Mouse (Mus musculus) liver, adult 2 months (tissue): ENCODE data around the gene Ppat. TPM values are rescaled to one million over a fixed set of nuclear protein-coding genes. Genes with fewer than 3 reads are reported as not detected.
A peak's percentile ranks its signal among the peaks of the same experiment; 100 is the strongest.

Experiments used
- DNase-seq: peaks from one replicate; pipeline ENCODE4 v3.0.0-alpha.2; 2011; ENCODE audit warnings: low read depth, low spot score; ENCODE audit errors: extremely low read depth
- H3K27ac ChIP-seq: fragments of 200-500 bp; replicated peaks from 2 replicates; pipeline ENCODE4 v1.5.1; 2012; ENCODE audit warnings: low read depth, mild to moderate bottlenecking, control low read depth, inconsistent platforms, low read length; ENCODE audit not compliant: insufficient read depth
- H3K27me3 ChIP-seq: fragments of 200-500 bp; 2 replicates; pipeline ENCODE4 v1.6.1; 2012; ENCODE audit warnings: mild to moderate bottlenecking, moderate library complexity, low read length, inconsistent platforms; ENCODE audit not compliant: control insufficient read depth, insufficient read depth
- H3K36me3 ChIP-seq: fragments of 200-500 bp; 2 replicates; pipeline ENCODE4 v1.6.1; 2012; ENCODE audit warnings: low read length, inconsistent platforms; ENCODE audit not compliant: control insufficient read depth, insufficient read depth
- H3K4me1 ChIP-seq: fragments of 200-500 bp; 2 replicates; pipeline ENCODE4 v1.6.1; 2011; ENCODE audit warnings: low read length; ENCODE audit not compliant: control insufficient read depth, insufficient read depth
- H3K4me3 ChIP-seq: fragments of 200-500 bp; 2 replicates; pipeline ENCODE4 v1.5.1; 2011; ENCODE audit warnings: low read depth, mild to moderate bottlenecking, control low read depth, low read length, moderate library complexity; ENCODE audit not compliant: insufficient read depth
- H3K79me2 ChIP-seq: fragments of 200-500 bp; 2 replicates; pipeline ENCODE4 v1.6.1; 2012; ENCODE audit warnings: inconsistent platforms, mild to moderate bottlenecking, low read length, moderate library complexity; ENCODE audit not compliant: control insufficient read depth, insufficient read depth
- H3K9ac ChIP-seq: fragments of 200-500 bp; 2 replicates; pipeline ENCODE4 v1.6.1; 2012; ENCODE audit warnings: low read depth, mild to moderate bottlenecking, control low read depth, inconsistent platforms, low read length
- CTCF ChIP-seq: fragments of 200-500 bp; IDR thresholded peaks from 2 replicates; pipeline ENCODE4 v1.5.1; 2011; ENCODE audit warnings: low read depth, low read length, control low read depth
- POLR2A ChIP-seq: fragments of 200-500 bp; IDR thresholded peaks from 2 replicates; pipeline ENCODE4 v1.6.1; 2011; ENCODE audit warnings: low read length, control low read depth; ENCODE audit not compliant: insufficient read depth; ENCODE audit errors: extremely low read depth
- WGBS: fragments of 180-500 bp; shearing (Covaris S2); methylation state at CpG from one replicate; pipeline ENCODE4 v1.1.7; 2018; 5-methylcytosine and 5-hydroxymethylcytosine counted together
- polyA plus RNA-seq: library from polyadenylated mRNA; depleted of rRNA; stranded (reverse); fragments of >200 nt; gene quantifications from 2 replicates; pipeline ENCODE4 v1.2.3, GENCODE M21; 2012
- total RNA-seq: library from RNA; depleted of rRNA; stranded (reverse); fragments of >200 nt; gene quantifications from 2 replicates; pipeline ENCODE4 v1.2.3, GENCODE M21; 2014

Ppat gene
- total and polyA plus RNA-seq, 2 experiments = 5.3 to 30.3 TPM

DNA sequence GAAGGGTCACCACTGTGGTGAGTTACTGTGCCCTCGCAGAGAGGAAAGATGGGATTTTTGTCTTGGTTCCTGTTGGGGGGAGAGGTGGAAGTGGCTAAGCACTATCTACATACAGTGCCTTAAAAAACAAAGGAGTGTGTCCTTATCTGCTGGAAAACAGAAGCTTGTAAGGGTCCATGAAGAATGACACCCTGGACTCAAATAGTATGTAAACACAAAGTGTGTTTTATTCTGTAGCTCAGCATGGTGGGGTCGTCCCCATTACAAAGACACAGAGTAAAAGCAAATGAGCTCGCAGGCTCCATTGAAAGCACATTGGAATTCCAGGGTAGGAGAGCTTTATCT lies 45.3 kb downstream of the Ppat start:
- Histone ChIP-seq H3K27me3 (no peaks in the 10 kb centered on the region), H3K79me2 (no peaks in the 10 kb centered on the region), H3K27ac (peak overlapping the region; percentile 81), H3K9ac (peak overlapping the region; percentile 87; the same call in 1 of the 2 replicates), H3K4me1 (peaks cover 8% of the 10 kb centered on the region; the same call in 1 of the 2 replicates), H3K36me3 (peaks cover 7% of the 10 kb centered on the region), H3K4me3 (peak overlapping the region; percentile 74)
- TF ChIP-seq CTCF (no peak), POLR2A (no peak)
- no peak for DNase-seq
- WGBS = 23% methylated on average over 3 of the region's 3 CpGs

DNA sequence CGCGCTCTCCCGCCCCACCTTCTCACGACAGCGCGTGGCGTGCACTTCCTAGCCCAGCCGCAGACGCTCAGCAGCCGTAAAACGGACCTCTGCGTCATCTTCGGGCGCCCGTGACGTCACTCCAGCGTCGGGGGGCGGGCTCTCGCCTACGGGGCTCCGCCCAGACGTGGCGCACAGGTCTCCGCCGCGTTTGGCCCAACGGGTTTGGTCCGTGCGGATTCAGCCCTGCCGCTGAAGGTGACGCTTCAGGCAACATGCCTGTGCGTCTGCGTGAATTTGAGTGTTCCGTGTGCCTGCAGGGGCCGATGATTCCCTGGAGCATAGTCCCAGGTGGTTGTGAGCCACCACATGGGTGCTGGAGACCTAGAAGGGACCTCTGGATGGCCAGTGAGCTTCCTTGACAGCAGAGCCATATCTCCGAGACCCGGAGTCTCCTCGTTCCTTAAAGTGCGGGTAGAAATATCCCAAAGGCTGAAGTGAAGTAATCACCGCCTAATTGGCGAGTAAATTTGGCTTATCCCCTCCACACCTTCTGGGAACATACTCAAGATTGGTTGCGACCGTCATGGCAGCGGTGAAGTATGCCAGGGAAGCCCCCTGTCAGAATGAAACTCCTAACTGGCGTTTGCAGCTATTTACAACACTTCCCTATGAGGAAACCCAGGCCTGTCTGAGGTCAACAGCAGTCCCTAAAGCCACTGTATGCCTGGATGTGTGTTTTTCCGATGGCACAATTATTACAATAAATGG lies 45.8 kb downstream of the Ppat start, which contains the start of gene Aasdh:
Aasdh (minus strand) TSS at position 110 of the 750 bp plus-strand sequence.
- H3K27ac ChIP-seq = peak within 1 kb of the TSS; percentile 81
- H3K79me2 ChIP-seq = no peaks in the 10 kb centered on the region
- H3K27me3 ChIP-seq = no peaks in the 10 kb centered on the region
- peak; percentile 79 for DNase-seq
- peak within 1 kb of the TSS; percentile 87 for H3K9ac ChIP-seq
- TF ChIP-seq CTCF (peak; percentile 26; the same call in 1 of the 2 replicates), POLR2A (peak; percentile 92)
- under 1% methylated on average over 47 of the region's 47 CpGs for WGBS
- H3K4me1 ChIP-seq = peaks cover 8% of the 10 kb centered on the region; the same call in 1 of the 2 replicates
- H3K4me3 ChIP-seq = peak within 1 kb of the TSS; percentile 74
- H3K36me3 ChIP-seq = peaks cover 7% of the 10 kb centered on the region

DNA sequence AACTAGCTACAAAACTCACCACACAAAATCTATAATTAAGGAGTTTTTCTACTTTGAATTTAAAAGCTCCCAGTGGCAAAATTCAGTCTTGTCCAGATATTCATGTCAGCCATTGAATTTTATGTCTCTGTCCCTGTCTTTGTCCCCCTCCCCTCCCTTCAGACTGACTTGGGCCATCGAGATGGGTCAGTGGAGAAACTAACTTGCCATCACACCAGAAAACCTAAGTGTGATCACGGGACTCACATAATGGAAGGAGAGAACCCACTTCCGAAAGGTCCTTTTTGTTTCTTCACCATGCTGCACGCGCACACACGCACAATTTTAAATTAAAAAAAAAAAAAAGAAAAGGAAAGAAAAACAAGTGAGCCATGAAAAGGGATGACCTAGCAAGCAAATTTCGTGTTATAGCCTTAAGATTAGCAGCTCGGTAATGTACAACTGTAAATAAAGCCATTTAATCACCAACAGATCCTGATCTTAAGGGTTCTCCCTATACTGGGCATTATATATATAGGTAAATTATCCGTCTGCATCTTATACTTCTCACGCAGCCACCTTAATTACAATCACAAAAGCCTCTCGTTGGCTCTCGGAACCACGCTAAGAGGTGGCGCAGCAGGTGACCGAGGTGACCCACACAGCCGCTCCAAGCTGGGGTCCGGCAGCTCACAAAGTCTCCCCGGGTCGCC lies 46.5 kb downstream of the Ppat start:
- DNase-seq = no peak
- Histone ChIP-seq H3K27me3 (no peaks in the 10 kb centered on the region), H3K79me2 (no peaks in the 10 kb centered on the region), H3K4me3 (peak overlapping the region; percentile 74), H3K9ac (peak overlapping the region; percentile 78), H3K4me1 (peaks cover 8% of the 10 kb centered on the region; the same call in 1 of the 2 replicates), H3K27ac (peak overlapping the region; percentile 47; the same call in 1 of the 2 replicates), H3K36me3 (peaks cover 10% of the 10 kb centered on the region)
- TF ChIP-seq POLR2A (no peak), CTCF (no peak)
- WGBS = 2% methylated on average over 19 of the region's 19 CpGs

DNA sequence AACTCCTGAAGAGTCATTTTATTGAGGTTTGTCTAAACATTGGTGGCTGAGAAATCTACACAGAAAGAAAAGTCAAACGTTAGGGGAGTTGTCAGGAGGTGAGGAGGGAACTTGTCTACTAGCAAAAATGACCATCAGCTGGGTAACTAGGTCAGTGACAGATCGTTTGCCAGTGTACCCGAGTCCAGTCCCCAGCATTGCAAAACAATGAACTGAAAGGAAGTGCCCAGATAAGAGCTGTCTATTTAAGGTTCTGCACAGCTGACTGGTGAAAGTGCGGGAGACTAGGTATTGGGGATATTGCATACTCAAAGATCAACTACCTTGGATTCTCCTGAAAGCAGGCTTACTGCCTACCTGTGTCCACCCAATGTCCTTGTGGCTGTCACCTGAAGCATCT lies 49.2 kb downstream of the Ppat start:
- Histone ChIP-seq H3K36me3 (peaks cover 12% of the 10 kb centered on the region), H3K4me1 (peaks cover 8% of the 10 kb centered on the region; the same call in 1 of the 2 replicates), H3K9ac (no peak overlapping the region), H3K27ac (peak overlapping the region; percentile 8; the same call in 1 of the 2 replicates), H3K79me2 (no peaks in the 10 kb centered on the region), H3K4me3 (no peak overlapping the region), H3K27me3 (no peaks in the 10 kb centered on the region)
- peak; percentile 80 for DNase-seq
- WGBS = 10% methylated on average over 4 of the region's 4 CpGs
- TF ChIP-seq POLR2A (no peak), CTCF (no peak)

DNA sequence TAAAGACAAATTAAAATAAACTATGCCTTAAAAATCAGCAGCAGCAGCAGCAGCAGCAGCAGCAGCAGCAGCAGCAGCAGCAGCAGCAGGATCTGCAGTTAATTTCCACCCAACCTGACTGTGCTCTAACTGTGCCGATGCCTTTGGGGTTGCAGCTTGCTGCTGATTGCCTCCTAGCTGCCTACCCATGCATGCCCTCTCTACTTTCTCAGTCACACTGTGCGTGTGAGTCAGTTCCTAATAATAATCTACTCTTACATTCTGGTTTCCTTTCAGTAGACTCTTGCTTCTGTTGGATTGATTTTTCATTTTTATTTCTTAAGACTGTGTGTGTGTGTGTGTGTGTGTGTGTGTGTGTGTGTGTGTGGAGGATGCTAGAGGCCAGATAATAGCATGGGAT lies 58.3 kb downstream of the Ppat start:
- TF ChIP-seq CTCF (no peak), POLR2A (no peak)
- H3K27me3 ChIP-seq = no peaks in the 10 kb centered on the region
- H3K79me2 ChIP-seq = no peaks in the 10 kb centered on the region
- H3K27ac ChIP-seq = no peak overlapping the region
- no peak overlapping the region for H3K4me3 ChIP-seq
- no peaks in the 10 kb centered on the region for H3K4me1 ChIP-seq
- DNase-seq = no peak
- no peak overlapping the region for H3K9ac ChIP-seq
- peaks cover 25% of the 10 kb centered on the region for H3K36me3 ChIP-seq
- WGBS = 78% methylated on average over 2 of the region's 2 CpGs

DNA sequence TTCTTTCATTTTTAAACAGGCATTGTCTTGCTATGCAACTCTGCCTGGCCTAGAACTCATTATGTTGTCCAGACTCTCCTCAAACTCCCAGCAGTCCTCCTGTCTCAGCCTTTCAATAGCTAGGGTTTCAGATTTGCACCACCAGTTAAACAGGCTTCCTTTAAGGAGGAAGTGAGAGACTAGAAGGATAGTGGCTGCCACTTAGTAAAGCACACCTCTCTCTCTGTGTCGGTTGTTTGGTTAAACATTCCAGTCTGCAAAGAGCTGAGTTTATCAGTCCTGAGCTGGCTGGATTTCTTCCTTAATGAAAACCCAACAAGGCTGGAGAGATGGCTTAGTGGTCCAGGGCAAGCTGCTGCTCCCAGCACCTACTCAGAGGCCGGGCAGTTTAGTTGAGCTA lies 58.8 kb downstream of the Ppat start:
- no peak for TF ChIP-seq CTCF
- no peak for TF ChIP-seq POLR2A
- H3K27me3 ChIP-seq = no peaks in the 10 kb centered on the region
- 65% methylated on average over 2 of the region's 2 CpGs for WGBS
- no peaks in the 10 kb centered on the region for H3K79me2 ChIP-seq
- no peaks in the 10 kb centered on the region for H3K4me1 ChIP-seq
- DNase-seq = no peak
- H3K36me3 ChIP-seq = peaks cover 27% of the 10 kb centered on the region
- no peak overlapping the region for H3K9ac ChIP-seq
- H3K27ac ChIP-seq = no peak overlapping the region
- no peak overlapping the region for H3K4me3 ChIP-seq
